Mouse (Mus musculus) heart, postnatal 4 days (tissue): ENCODE data around the gene Ephb6. TPM values are rescaled to one million over a fixed set of nuclear protein-coding genes. Genes with fewer than 3 reads are reported as not detected.
"Not testable (repeated sequence)": the region's sequence is repeated elsewhere in the genome, so short reads cannot be mapped to it uniquely, and the experiment has no call there.

Experiments used
- DNase-seq: peaks from one replicate; pipeline ENCODE4 v3.0.0; 2021
- total RNA-seq, 2 experiments: library from RNA; stranded (reverse); gene quantifications; 2 replicates each; pipeline ENCODE4 v1.2.3; 2021

Ephb6 gene
- 1 to 10 TPM; 2.3 to 3.1 TPM for total RNA-seq

DNA sequence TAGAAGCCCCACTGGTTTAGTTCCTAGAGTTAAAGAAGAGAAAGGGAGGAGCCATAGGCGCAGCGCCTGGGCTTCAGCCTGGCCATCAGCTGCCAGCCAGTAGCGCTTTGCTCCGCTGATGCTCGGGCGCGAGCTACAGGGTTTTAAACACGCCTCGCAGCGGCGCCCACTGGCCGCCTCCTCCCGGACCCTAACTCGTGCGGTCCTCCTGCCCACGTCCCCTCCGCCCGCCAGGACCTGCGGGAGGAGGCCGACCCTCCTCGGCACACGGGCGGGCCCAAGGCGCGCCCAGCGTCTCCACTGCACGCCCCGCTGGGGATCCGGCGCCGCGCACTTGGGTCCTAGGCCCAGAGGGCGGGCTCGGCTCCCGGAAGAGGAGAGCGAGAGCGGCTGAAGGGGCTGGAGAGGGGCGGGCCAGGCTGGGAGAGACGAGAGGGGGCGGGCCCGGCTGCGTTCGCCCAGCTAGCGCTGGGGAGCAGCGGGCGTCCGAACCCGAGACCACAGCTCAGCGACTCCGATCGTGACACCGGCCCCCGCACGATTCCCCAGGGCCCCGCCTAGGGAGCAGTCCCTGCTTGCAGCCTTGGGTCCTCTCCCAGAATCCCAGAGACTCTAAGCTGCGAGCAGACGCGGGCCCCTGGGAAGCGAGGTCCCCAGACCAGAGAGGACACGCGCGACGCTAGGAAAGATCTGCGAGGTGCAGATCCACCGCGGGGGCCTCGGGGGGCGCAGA lies at the start of gene Ephb6:
Ephb6 (plus strand) TSS at position 422 of the 733 bp plus-strand sequence.
- peak; percentile 74 for DNase-seq

DNA sequence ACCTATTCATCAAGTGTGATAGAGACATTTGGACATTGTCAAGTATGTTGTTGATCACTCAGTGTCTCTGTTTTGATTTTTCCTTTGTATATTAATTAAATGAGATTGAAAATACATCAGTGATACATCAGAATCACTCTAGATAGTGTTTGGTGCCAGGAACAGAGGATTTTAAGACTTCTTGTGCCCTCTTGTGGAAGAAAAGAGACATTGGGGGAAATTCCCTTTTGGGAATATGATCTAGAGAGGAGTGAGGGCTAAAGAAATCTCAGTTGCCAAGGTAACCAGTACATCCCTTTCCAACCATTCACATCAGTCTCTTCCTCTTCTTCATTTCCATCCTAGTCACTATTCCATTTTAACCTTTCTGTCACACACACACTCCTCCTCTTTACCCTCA lies 48.9 kb upstream of the Ephb6 start:
- DNase-seq, result no peak

DNA sequence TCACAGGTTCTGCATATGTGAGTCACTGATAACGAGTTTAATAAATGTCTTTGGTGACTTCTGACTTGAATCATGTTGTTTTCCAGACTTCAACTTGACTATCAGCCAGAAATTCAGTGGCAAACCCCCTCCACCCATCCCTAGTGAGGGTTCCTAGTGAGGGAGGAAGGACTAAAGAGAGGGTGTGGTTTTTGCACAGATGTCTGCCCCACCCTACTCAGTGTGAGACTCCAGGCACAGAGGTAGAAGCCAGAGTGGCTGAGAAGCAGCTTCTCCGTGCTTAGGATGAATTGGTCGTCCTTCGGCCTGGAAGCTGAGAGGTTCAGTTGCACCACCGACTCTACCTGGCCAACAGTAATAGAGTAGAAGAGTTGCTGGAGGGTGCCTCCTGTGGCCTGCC lies 47.8 kb upstream of the Ephb6 start:
- no peak for DNase-seq

DNA sequence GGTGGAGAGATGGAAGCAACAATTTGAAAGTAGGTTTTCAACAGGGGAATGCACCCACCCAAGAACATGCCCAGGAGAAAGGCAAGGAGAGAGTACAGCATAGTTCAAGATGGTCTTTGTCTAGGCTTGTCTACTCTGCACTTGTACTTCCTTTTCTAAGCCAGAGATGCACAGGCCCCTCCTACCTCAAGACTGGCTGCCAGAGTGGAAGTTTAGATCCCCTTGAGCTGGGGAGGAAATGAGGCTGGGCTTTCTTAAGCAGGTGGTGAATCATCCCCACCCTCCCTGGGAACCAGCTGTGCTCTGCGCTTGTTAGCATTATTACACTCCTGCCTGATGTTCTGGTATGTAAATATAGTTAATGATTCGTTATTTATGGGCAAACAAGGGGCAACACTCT lies 47.0 kb upstream of the Ephb6 start:
- no peak for DNase-seq

DNA sequence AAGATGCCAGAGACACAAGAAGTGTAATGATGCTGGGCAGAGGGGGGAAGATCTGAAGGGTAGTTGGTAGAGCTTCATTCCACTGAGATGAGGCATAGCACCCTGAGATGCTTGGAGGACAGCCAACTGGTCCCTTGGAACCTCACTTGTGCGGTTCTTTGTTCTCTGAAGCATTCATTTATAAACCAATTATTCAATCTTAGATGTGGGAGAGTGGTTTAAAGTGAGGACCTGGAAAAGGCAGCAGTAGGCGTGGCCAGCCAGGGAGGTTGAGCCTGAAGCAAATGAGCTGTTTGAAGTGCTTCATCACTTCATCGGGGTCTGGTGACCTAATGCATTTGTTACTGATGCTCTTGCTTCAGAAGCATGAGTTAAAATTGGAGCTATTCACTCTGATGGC lies 46.0 kb upstream of the Ephb6 start:
- no peak for DNase-seq

DNA sequence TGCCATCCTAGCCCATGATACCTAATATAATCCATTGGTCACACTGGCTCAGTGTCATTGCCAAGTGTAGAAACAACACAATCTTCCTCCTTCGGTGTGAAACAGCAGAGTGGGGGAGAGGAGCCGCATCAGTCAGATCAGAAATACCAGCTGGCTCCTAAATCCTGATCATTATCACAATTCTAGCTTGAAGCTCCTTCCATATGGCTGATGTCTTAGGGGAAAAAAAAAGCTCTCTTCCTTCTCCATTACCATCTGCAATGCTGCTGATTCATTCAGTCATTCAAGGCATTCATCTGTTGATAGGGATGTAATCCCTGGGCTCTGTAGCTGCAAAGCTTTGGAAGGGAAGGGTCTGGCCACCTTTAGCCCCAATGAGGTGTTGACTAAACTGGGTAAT lies 45.0 kb upstream of the Ephb6 start:
- DNase-seq, result no peak

DNA sequence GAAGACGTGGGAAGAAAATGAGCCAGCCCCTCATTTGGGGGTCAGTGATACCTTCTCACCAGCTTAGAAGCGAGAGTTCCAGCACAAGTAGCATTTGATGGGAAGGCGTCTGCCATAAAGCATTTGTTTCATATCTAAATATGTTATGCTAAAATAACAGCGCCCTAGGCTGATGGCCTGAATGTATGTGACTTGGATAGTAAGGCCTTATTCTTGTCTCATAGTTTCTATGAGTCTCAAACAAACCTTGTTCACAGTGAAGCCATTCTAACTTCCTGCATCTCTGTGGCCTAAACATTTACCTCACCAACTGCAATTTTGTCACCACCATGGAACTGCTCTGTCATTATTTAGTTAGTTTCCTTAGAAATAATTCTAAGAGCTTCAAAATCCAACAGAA lies 42.7 kb upstream of the Ephb6 start:
- DNase-seq, result no peak

DNA sequence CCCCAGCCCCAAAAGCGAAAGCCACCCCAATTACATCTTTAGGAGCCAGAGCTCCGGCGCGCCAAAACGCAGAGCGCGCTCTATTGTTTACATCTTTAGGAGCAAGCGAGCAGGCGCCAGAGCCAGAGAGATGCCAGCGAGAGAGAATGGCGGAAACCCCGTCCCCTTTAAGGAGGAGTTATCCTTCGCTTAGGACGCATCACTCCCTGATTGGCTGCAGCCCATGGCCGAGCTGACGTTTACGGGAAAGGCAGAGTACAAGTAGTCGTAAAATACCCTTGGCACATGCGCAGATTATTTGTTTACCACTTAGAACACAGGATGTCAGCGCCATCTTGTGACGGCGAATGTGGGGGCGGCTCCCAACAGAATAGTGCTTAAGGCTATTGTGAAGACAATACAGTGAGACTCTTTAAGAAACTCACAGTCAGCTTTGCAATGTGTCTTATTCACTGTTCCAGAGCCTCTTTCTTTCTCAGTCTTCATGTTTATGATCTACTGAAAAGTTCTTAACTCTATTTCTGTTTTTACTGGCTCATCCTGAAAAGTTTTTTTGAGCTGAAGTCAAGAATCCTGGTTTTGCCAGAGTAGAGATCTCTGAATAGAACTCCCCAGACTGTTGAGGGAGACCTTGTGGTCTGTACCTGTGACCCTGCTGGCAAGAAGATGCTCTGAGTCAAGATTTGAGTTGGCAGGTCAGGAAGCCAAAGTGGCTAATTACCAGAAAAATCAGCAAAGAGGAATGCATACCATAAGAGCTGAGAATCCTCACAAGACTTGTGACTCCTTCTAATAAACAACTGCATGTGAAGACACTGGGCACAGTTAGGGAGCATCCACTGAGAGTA lies 42.0 kb upstream of the Ephb6 start:
- DNase-seq, result not testable (repeated sequence)

DNA sequence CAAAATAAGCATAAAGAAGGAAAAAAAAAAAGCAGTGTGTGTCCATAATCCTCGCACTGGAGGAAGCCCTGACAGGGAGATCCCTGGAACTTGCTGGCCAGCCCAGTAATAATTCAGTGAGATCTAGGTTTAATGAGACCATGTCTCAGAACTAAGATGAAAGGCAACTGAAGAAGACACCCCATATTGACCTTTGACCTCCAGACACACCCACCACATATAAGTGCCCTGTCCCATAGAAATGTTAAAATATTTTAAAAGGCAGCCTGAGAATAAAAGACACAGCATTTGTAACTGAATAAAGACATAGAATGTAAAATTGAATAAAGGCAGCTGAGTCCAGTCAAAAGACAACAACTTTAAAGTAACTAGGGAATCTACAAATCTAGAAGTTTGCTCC lies 40.0 kb upstream of the Ephb6 start:
- DNase-seq, result no peak

DNA sequence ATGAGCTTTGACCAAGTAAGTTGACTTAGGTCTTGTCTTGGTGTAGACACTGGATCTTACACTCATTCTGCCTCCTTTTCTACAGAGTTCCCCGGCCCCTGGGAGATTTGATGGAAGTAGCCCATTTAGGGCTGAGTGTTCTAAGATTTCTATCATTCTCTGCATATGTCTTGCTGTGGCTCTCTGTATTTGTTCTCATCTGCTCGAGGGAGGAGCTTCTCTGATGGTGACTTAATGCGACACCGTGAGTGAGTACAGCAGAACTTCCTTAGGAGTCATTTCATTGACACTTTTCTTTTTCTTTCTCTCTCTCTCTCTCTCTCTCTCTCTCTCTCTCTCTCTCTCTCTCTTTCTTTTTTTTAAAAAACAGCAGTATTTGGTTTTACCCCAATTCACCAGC lies 38.3 kb upstream of the Ephb6 start:
- no peak for DNase-seq

DNA sequence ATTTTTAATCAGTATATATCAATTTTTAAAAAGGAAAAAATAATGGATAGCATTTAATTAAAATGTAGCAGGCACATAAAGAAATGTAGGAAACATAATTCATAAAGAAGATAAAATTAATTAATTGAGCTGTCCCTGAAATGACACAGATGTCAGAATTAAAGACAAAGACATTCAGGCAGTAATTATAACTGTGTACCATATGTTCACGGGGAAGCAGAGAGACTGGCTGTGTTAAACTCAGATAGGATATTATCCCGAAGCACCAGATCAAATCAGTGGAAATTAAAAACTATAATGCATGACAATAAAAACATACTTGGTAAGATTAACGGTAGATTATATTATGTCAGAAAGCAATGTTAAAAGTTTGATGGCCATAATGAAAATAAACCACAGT lies 36.2 kb upstream of the Ephb6 start:
- no peak for DNase-seq

DNA sequence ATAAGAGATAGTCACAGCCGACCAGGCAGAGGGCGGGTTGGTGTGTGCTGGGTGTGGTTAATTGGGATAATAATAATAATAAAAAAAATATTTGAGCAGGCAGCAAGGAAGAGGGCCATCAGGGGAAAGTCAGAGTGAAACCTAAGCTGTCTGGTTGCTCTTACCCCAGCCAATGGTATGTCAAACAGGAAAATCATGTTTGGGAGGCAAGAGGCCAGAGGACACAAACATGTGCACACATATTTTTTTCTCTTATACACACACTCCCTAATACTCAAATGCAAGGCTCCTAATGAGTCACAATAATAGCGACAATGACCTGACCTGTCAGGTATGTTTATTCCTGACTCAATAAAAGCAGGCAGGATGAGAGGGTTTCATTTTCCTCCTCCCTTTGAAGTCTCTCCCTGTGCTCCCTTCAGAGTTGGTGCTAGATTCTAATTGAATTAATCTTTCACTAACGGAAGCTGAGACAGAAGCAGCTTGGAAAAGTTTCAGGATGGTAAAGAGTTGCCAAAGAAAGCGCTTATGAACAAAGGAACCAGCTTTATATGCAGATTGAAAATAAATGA lies 28.7 kb upstream of the Ephb6 start:
- DNase-seq, result no peak

DNA sequence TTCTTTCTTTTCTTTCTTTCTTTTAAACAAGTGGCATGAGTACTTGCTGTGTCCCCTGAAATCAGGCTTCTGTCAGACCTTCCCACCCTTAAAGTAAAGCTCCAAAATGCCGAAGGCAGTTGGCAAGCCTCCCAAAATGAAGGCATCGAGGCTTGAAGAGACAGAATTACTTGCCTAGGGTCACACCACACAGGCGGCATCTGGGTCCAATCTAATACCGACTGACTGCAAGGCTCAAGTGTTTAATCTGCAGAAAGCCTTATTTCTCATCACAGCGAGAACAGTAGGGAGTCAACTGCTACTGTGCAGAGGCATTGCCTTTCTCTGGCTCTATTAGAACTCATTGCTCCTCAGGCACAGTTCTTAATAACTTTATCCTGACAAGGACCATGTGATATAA lies 28.0 kb upstream of the Ephb6 start:
- no peak for DNase-seq

DNA sequence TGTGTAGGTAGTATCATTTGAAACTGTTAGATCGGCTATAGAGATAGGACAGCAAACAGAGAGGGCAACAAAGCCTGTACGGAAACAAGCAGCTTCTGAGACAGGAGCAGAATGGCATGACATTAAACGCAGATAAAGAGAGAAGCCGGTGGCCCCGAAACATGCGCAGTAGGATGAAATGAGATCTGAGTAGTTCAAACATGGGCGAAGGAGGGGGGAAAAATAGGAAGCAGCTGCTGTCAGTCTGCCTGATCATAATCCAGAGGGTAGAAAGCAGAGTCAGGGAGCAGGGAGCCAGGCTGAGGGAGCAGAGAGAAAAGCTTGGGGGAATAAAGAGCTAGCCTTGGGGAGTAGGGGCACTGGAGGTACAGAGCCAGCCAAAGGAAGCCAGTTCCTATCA lies 24.0 kb upstream of the Ephb6 start:
- DNase-seq, result no peak

DNA sequence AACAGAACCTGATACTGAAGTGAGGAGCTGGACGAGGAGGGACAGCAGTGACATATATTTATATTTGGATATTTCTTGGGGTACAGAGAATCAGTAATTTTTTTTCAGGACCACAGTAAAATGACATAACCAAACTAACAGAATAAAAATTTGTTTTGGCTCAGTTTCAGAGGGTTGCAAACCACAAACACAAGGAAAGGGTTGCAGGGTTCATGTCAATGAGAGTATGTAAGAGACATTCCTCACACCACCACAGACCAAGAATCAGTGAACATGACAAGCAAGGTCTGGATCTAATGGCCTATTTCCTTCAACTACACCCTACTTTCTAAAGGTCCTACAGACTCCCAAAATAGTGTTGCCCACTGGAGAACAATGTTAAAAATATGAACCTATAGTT lies 23.1 kb upstream of the Ephb6 start:
- DNase-seq, result no peak

DNA sequence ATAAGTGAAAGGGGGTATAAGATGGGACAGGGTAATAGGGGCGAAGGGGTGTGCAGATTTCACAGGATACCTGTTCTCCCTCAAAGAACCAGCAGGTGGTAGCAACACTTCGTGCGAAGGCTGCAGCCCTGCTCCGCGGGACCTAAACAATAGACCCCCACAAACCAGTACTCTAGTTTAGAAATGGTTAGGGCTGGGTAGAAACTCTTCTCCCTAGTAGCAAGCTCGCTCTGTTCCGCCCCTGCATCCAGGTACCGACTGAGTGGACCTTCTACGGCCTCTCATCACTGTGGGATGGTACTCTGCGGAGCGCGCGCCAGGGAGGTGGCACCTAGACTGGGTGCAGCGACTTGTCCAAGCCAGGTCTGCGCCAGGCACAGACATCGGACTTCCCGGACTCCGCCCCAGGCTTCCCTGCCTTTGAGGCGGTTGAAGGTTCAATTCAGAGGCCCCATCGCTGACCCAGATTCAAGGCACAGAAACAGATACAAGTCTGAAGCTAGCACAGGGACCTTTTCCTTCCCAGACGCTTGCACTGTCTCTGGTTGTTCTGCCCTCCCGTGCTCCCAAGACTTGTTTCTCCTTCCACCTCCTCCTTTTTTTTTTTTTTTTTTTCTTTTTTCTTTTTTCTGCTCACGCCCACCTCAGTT lies 756 bp upstream of the Ephb6 start:
- peak; percentile 53 for DNase-seq

DNA sequence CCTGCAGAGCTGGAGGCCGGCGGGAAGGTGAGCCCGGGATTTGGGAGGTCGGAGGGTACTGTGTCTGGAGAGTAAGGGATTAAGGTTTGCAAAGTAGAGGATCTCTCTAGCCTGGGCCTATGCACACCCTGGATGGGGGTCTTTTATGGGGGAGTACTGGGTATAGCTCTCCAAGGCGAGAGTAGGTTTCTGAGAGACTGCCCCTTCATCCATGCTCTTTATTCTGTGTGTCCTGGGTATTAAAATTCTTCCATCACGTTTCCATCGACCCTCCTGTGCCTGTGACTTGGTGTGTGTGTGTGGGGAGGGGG lies 467 bp downstream of the Ephb6 start:
- no peak for DNase-seq

DNA sequence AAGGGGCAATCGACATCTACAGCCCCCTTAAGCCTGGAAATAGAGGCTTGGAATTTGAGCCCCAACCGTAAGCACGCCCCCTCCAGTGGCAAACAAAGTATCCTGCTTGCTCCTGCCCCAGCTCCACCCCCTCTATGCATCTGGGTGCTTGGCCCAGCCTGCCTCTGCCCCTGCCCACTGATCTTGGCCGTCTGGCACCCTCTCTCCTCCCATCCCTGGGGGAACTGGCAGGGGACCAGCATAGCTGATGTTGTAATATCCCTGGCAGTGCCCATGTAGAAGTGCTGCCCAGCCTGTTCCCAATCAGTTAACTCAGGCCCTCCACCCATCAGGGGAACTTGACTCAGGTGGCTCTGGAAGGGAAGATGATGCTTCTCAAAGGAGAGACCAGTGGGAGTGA lies 932 bp downstream of the Ephb6 start:
- peak; percentile 29 for DNase-seq

DNA sequence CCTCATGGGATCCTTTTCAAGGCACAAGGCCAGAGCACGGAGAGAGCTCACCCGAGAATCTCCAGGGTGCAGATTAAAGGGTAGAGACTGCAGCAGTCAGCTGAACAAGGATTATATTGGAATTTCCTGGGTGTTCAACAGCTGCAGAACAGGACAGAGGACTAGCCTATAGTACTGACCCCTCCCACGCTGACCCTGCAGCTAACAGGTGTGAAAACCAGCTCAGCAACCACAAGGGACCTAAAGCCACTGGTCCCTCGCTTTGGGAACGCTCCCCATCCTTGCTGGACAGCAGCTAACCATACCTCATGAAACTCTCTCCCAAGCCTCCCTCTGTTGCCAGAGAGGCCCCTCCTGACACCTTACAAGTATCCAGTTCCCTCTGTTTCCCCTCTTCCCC lies 2.4 kb downstream of the Ephb6 start:
- DNase-seq, result no peak

DNA sequence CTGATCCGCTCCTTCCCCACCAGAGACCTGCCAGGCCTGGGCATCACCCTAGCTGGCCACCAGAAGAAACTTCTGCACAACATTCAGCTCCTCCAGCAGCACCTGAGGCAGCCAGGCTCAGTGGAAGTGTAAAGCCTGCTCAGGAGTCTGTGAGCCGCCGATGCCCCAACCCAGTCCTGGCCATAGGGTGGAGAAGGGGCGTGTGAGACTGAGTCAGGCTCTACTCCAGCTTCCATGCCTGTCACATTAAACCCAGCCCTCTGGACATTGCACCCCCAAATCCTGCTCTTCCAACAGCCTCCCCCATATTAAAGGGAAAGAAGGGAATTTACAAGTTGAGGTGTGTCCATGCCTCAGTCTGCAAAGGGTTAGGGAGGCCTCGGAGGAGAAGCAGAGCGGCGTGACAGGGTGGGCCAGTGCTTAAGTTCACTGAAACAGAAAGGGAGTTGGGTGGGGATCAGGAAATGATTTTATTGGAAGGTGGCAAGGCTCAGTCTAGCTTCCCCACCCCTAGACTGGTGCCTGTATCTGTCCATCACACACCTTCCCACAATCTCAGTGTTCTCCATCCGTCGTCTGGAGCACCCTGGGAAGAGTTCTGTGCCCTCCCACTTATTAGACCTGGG lies 15.0 kb downstream of the Ephb6 start:
- DNase-seq, result no peak

DNA sequence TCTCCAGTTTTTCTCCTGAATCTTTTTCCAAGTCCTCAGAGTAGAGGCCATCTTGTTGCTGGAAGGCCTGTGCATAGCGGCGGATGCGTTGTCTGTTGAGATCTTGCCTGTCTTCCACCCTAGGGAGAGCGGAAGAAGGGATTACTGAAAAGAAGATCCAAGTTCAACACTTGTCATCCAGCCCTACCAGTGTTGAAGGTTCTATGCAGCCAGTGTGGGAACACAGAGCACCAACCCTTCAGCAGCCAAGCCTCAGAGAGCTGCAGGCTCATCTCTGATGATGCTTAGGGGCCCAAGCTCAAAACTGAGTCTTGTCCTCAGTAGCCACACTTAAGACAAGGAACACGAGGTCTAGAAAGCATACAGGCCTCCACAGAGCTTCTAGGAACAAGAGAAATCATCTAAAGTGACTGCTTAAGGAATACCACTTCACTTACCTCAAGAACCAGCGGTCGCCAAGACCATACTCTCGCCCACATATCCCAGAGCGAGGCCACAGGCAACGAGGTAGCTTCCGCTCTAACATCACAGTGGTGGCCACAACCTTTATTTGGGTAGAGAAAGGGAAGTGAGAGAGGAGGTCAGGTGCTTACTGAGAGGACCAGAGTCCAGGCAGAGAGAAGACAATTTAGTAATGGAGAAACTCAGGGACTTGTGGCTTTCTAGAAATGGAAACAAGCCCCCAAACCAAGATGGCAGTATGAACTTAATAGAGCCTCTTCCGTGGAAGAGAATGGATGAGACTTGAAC lies 16.1 kb downstream of the Ephb6 start:
- DNase-seq, result no peak

DNA sequence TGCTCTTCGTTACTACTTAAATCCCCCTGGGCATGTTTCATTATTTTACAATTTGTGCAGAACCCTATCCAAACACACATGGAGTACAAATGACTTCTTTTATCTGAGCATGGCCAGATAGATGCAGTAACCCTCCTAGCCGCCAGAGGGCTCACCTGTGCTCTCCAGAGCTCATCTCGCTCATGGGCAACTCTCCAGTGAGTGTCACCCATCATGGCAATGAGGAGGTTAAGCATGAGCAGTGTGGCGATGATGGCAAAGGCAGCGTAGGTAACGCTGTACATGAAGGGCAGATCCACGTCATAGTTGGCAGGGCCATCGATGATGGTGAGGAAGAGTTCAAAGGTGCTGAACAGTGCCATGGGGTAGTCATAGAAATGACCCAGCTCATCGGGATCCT lies 17.4 kb downstream of the Ephb6 start:
- peak; percentile 16 for DNase-seq
